Mouse (Mus musculus) embryo, embryonic 11 days (tissue): ENCODE measurements around the gene Limd1.
A peak's percentile ranks its signal among the peaks of the same experiment; 100 is the strongest.

Source experiments
- DNase-seq: peaks from one replicate; pipeline ENCODE4 v3.0.0-alpha.2; 2015

The Limd1 gene

DNA sequence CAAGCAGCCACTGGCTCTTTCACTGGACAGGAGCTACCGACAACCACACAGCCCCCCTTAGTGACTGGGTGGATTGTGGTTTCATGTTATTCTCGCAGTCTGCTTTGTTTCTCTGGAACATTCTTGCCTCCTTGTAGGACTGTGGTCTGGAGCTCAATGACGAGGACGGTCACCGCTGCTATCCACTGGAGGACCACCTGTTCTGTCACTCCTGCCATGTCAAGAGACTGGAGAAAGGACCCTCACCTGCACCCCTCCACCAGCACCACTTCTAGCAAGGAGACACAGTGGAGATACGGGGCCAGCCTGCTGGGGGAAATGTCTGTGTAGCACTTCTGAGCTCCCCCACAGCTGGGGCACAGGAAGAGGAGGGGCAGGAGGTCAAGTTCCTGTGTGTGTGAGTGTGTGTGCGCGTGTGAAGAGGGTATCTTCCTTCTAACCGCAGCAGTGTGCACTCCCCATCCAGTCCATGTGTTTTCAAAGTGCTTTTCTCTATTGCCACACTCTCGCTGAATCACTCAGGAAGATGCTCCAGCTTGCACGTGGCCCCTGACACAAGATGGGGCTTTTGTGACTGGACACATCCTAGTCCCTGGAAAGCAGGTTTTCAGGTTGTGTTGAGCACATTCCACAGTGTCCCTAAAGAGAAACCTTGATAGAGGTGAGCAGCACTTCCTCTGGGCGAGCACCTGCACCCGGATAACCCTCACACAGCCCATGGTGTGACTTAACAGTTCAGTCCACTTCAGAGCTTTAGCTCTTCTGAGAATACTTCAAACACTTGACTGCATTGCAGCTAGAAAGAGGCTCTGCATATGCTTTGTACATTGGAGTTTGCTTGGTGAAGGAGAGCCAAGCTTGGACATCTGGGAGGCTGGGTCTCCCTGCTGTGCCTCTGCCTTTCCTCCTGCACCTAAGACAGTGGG lies 40.7 kb downstream of the Limd1 start:
- no peak for DNase-seq

DNA sequence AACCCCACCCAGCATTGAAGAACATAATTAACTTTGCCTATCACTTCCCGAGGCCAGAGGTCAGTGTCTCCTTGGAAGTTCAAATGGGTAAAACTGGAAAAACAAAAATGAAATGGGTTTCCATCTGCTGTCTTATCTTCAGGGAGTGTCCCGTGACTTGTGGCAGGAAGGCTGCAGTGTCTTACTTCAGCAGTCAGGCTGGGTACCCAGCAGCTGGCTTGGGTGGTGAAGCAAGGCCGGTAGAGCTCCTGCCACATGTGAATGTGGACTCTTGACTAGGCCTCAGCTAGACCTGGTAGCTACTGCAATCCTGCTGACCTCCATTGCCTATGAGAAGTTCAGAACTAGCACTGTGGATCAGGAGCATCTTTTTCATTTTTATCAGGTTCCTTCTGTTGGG lies 42.2 kb downstream of the Limd1 start:
- no peak for DNase-seq

DNA sequence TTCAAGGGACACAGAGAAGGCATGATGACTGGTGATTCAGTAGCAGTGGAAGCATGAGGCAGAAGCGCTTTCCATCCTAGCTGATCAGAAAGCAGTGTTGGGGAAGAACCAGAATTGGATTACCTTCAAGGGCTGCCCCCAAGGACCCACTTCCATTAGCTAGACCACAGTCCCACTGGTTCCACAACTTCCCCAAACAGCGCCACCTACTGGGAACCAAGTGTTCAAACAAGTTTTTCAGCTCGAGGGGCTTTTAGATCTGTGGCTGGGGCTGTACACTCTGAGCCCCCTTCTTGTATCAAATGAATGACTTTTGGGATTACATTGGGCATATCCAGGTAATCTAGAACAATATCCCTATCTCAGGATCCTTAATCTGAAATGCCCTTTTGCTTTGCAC lies 45.2 kb downstream of the Limd1 start:
- DNase-seq, result peak; percentile 57

DNA sequence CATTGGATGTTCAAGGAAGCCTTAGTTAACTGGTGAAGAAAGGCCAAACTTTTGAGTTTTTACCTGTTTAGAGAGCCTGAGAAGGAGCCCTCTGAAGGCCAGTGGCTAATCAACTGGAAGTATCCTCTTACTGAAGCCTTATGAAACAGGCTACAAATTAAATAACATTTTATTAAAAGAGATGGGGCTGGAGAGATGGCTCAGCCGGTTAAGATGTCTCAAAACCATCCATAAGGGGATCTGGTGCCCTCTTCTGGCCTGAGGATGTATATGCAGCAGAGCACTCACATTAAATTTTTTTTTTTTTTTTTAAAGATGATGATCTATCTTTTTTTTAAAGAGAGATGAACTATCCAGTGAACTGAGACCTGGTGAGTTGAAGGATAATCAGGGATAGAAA lies 46.6 kb downstream of the Limd1 start:
- DNase-seq, result peak; percentile 82

DNA sequence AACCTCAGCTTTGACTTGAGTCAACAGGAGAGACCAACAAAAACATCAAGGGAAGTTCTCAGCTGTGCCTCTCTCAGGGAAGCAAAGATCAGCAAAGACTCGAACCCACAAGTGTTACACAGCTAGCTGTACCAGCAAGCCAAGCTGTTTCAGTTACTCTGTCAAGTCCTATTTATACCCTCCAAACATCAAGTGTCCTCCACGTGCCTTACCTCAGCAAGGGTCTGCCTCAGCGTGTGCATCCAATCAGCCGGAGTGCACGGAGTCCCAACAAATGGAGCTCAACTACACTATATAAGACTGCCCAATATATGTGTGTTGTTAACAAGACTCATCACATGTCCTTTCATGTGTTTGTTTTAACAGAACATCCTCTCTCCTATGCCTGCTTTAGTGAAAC lies 48.0 kb downstream of the Limd1 start:
- DNase-seq, result no peak

DNA sequence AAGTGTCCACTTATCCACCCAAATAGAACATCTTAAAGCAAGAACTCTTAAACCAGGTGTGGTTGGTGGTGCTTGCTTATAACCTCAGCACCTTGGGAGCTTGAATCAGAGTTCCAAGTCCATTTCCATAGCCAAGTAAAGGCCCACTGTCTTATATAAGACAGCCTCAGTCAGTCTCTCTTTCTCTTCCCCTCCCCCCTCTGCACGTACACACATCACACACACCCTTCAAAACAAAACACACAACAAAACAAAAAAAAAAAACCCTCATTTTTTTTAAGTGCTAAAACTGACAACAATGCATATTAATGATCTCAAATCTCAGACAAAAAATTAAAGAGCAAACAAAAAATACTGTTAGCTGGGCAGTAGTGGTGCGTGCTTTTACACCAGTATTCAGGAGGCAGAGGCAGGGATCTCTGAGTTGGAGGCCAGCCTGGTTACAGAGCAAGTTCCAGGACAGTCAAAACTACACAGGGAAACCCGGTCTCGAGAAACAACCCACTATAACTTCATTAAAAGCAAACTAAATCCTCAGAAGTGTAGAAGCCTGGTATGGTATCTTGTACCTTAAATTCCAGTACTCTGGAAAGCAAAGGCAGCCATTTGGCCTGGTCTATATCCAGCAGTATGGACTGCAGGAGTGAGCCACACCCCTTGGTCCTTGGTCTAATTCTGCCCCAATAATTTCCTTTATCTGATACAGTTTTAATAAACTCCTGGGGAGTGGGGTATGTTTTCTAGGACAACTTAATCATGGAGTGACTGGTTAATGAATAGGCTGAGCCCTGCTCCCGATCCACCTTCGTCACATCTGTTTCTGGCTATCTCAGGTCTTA lies 49.8 kb downstream of the Limd1 start:
- DNase-seq, result peak; percentile 20

DNA sequence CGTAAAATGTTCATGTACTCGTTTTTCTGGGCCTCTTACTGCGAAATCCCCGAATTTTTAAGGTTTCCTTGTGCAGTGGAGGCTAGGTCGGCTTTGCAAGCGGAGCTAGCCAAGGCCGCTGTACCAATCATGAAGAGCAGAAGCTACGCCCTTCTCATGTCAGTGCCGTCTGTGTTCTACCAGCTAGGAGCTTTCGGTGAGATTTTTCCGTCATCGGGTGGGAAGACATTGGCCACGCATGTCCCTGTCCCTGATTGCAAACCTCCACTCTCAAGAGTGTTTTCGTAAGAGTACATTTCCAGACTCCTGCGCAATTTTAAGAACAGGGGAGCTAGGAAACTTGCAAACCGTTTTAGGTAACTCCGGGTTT lies 50.4 kb downstream of the Limd1 start:
- DNase-seq, result peak; percentile 60

DNA sequence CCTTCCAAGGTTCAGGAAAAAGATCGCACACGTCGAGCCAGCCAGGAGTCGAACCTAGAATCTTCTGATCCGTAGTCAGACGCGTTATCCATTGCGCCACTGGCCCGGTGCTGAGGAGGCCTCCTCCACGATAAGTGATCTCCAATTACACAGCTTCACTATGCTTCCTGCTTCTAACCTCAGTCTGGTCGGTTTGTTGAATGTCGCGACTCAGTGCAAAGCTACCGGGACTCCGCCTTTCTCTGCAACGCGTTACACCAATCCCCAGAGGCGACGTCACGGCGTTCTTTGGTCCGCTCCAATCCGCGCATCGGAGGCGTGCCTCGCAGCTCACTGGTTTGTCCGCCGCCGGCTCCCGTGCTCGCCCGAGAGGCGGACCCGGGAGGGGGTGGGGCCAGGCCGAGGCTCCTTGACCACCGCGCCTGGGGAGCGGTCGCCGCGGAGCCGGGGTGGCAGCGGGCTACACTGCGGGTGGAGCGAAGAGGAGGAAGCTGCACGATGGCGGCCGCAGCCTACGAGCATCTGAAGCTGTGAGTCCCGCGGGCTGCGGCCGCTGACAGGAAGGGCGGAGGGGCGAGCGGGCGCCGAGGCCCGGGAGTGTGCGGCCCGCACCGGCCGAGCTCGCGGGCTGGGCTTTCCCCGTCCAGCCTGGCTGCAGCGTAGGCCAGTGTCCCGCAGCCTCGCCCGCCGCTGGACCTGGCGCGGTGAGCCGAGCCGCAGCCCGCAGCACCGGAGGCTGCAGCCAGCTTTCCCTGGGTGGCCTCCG lies 51.1 kb downstream of the Limd1 start, which contains the start of gene Sacm1l:
Gene Sacm1l, plus strand, starts transcription at position 368 of the 766 bp plus-strand sequence.
- DNase-seq, result peak; percentile 100

DNA sequence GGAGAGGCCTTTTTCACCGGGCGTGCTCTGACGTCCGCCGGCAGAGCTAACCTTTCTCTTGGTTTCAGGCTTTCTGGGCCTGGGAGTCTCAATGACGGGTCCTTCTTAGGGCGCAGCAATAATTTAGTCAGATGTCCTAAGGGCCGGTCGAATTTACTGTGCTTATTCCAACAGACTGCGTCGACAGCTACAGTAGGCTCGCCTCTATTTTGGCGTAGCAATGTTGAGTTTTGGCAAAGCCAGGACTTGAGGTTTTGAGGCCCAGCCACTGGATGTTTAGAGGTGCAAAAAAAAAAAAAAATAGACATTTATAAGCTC lies 51.6 kb downstream of the Limd1 start:
- no peak for DNase-seq

DNA sequence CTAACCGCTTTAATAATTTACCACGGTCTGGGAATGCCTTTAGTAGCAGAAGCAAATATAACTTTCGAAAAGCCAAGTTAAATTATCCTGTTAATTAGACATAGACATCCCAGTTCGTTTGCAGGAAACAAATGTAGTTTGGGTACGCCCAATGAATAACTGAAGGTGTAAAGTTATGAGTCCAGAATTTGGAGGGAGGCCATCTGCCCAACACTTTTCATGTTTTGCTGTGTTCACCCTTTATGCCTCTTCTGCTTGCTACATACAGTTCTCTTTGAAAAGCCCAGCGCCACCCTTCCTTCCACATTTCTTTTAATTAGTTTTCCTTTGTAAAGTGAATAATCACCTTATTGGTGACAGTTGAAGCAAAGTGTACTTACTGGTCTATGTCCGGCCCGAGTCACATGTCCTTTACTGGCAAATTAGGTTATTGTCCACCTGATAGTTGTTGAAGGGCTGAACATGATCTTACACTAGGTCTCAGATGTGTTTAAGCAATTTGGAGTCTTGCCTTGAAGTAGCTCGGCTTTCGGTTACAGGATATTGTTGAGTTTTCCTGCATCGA lies 52.1 kb downstream of the Limd1 start:
- DNase-seq, result no peak

DNA sequence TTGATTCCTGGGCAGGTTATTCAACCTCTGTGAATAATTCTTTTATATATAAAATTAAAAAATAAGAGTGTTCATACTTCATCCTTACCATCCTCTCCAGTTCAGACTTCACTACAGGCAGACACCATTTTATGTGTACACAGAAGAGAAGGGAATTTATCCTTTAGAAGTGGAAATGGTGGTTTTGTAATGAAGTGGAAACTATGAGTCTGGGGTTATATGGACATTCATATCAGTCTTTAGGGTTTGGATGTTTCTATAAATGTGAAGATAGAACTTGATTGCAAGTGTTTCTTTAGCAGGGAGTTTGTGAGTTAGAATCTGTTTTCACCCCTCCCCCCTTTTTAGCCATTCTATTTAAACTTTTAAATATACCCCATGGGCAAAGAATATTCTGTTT lies 52.7 kb downstream of the Limd1 start:
- no peak for DNase-seq

DNA sequence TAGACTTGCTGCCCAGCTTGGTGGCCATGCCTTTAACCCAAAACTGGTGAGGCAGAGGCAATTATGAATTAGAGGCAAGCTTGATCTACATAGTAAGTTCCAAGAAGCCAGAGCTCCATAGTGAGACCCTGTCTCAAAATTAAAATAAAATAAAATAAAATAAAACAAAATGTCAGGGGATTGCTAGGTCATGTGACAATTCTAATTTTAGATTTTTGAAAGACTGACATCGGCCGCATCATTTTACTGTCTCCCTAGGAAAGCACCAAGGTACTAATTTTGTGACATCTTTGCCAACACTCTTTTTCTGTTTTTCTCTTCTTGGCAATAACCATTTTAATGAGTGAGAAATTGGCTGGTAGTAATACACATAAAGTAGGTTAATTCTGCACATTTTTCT lies 58.1 kb downstream of the Limd1 start:
- no peak for DNase-seq

DNA sequence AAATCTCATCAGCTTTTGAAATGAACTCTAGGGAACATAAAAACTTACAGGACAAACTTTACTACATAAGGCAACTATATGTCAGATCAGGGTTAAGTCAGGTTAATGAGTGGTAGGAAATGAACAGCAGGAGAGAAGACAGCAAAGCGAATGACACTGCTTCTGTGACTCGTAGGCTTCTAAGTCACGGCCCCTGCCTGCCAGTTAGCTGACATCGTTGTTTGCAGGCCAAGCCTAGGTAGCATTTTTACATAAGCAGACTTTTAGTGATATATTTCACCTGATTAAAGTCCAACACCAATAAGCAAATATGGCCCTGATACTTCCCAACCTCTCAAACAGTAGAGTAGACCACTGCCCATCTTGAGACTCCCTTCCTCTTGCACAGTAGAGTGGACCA lies 59.7 kb downstream of the Limd1 start:
- DNase-seq, result no peak

DNA sequence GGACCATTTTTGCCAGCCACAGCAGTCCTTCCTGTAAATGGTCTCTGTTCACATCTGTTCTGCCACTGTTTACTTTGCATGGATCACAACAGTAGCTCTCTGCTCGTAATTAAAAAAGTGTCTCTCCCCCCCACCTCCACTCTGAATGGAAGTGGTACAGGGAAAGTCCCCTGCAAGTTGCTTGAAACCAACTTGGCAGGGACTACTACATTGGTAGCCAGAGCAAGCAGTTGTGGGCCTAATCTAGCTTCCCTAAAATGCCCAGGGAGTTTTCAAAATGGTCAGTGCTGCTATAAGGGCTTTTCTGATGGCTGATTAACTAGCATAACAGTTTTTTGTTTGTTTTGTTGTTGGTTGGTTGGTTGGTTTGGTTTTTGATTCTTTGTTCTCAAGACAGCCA lies 60.6 kb downstream of the Limd1 start:
- DNase-seq, result no peak

DNA sequence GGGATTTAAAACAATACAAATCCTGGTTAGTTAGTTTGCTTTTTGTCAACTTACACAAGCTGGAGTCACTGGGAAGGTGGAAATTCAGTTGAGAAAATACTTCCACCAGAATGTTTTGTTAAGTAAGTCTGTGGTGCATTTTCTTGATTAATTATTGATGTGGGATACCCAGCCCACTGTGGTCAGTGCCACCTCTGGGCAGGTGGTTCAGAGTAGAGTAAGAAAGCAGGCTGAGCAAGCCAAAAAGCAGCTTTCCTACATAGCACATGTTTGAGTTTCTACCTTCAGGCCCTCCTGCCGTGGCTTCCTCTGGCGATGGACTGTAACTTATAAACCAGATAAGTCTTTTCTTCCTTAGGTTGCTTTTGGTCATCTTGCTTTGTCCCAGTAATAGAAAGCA lies 61.3 kb downstream of the Limd1 start:
- DNase-seq, result no peak

DNA sequence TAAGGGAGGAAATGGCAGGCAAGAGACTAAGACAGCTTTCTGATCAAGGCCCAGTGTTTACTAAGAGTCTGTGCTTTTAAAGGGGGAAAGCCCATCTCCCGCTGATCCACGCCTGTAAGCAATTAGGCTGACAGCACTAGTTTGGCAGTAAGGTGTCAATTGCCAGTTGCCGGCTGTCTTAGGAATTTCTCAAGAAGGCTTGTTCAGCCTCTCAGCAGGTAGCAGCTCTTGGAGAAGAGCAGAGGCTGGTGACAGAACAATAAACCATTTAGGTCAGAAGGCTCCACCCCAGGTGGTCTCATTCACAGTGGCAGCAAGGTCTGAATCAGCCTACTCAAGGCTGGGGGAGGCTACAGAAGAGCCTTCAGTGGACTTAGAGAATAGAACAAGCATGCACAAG lies 76.1 kb downstream of the Limd1 start:
- DNase-seq, result peak; percentile 52
